Mouse (Mus musculus) heart, adult 11 months (tissue): ENCODE results near the gene Dnpep.

Experiments
- DNase-seq: peaks from one replicate; pipeline ENCODE4 v3.0.0; 2022

The Dnpep gene

DNA sequence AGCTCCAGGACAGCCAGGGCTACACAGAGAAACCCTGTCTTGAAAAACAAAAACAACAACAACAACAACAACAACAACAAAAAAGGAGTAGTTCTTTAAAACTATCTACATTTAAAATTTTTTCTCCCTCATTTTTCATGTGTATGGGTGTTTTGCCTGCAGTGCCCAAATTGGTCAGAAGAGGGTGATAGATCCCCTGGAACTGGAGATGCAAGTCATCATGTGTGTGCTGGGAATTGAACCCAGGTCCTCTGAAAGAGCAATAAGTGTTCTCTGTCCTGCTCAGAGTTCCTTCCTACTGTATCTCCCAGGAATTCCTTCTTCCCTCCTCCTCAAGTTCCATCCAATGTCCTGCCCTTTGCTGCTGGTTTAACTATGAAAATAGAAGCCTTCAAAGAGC, 9.7 kb upstream of the Dnpep start:
- no peak for DNase-seq

DNA sequence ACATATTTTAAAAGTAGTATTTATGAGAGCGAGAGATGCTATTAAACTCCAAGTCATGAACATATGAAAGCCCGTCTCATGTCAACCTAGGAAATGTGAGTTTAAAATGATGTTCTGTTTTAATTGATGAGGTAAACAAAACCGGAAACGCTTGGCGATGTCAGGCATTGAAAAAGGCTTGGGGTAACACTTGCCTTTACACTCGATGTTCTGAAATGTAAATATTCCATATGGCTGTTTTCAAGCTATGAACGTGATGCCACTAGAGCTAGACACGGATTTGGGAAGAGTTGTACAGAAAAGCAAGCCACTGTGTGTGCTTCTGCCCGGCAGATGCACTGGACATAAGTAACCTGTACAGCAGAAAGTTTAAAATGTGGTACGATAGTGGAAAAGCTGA, 1.4 kb upstream of the Dnpep start:
- DNase-seq = peak; percentile 83

DNA sequence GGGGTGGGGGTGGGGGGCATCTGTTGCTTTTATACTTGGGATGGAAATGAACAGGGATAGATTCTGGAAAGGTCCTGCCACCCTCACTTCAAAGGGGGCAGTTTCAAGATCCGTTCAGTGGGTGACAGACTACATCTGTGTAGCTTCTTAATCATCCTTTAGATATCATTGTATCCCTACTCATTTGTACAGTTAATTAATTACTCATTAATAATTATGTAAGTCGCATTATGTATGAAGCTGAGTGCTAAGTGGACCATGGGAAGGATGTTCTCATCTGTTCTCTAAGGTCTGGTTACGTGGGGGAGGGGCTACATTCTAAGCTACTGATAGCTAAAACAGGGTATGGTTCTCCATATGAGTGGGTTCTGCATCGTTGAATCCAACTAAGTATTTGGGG, 946 bp upstream of the Dnpep start:
- peak; percentile 85 for DNase-seq

DNA sequence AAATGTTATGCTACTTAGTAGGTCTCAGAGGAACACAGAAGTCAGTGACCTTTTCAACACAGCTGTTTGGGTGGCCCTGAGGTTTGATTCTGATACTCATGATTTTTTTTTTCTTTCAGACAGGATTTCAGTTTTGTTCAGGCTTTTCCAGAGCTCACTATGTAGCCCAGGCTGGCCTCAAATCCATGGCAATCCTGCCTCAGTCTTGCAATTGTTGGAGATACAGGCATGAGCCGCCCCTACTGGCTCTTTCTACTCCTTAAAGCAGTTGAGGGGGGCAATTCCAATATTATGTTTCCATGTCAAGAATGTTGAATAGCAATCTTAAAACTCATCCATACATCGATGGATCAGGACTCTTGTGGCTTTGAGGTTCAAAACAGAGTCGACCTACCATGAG, 511 bp upstream of the Dnpep start:
- DNase-seq = peak; percentile 90

DNA sequence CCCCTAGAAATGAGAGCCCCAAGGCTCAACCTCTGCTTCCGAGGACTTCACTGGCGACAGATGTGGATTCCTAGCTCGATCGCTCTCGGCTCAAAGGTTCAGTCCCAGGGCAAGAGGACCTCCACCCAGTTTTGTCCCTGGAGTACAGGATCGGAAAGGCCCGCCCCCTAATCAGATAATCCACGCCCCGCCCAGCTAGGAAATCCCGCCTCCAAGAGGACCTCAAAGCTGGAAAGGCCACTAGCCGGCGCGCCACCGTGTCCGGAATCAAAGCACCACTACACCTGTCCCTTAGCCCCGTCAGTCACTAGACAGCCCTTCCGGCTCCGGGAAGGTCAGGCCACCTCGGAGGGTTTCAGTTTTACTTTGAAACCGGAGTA, 939 bp downstream of the Dnpep start:
- peak; percentile 99 for DNase-seq

DNA sequence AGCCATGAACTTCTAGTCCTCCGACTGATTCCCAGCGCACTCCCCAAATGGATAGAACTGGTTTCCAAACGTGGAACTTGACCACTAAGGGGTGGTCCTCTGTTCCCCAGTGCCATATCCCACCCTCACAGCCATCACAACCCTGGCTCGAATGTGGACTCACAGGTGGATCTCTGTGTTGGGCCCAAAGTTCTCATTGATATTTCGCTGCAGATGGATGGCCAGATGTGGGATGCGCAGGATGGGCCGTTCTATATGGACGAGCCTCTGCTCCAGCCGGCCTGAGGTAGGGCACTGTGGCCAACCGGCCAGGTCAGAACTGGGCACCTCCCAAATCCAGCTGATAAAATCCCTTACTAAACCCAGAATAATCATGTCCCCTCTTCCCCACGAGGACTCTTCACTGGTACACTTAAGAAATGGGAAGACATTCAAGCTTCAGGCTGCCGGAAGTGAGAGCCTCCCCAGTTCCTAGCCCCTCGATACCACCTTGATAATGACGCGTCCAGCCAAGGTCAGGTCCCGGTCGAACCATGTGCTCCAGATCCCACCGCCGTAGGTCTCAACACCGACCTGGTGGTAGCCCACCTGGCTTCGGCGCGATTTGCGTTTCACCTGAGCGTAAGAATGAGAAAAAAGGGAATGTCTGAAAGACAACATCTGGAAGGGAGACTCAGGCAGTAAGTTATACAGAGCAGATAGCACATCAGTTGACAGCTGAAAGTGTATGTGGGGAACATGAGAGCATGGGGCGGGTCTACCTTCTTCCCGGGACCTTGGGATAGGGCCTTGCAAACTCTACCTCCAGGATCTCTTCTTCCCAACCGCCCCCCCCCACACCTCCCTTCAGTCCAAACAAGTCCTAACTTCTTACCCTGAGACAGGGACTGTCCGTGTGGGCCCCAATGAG, 2.1 kb downstream of the Dnpep start:
- DNase-seq = peak; percentile 95

DNA sequence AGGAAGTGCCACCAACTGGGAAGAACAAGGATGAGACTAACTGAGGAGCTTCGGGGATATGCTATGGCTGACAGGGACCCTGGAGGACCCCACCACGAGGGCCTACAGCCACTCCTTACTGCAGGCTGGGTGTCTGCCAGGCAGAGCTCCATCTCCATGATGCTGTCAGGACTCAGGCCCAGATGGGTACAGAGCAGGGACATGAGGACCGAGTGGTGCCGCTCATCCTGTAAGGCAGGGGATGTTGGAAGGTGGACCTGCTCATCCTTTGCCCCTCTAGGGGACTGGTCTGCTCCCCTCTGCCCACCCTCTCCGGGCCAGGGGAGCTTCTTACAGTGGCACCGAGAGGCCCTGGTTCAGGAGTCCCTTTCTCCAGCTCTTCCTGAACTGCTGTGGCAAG, 2.8 kb downstream of the Dnpep start:
- DNase-seq = peak; percentile 95

DNA sequence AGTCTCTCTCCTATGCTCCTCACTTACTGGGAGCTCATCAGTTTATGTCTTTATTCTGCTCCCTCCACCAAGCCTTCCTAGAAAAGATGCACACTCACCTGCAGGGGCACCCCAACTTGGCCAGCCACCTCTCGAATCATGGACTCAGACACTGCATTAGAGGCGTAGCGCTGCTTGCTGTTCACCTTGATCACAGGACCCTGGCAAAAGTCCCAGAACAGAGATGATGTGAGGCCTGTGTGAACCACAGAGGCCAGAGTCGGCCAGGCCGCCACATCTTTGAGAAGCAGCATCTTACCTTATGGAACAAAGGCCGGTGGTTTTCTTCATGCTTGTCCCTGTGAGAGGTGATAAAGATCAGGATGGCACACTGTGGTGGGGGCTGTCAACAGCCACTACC, 6.1 kb downstream of the Dnpep start:
- DNase-seq = peak; percentile 92

DNA sequence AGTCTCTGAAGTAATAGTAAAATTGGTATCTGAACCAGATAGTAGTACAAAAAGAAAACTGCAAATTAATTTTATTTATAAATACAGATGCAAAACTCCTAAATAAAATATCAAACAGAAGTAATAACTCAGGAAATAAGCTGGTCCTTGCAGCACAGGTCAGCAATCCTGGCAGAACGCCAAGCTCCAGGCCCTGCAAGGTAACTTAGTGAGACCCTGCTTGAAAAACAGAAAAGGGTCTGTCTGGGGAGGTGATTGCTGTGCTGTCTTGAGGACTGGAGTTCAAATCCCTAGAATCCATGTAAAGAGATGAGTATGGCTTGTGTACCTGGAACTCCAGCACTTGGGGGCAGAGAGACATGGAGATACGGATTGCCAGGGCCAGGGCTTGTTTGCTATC, 13.1 kb downstream of the Dnpep start:
- peak; percentile 72 for DNase-seq

DNA sequence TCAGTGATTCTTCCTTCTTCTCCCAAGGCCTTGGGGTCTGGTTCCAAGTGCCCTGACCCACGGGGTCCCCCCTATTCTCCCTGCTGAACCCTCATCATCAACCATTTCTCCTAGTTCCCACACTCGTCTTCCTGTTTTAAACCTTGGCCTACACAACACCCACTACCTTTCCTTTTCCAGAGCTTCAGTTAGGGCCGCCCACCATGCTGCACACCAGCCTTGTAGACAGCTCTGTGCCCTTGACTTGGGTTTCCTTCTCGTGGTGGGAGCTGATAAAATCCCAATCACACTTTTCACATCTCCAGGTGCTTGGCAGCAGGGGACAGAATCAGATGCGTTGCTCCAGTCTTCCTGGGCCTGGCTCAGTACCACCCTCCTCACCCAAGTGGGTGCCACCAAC, 23.5 kb downstream of the Dnpep start:
- DNase-seq = no peak

DNA sequence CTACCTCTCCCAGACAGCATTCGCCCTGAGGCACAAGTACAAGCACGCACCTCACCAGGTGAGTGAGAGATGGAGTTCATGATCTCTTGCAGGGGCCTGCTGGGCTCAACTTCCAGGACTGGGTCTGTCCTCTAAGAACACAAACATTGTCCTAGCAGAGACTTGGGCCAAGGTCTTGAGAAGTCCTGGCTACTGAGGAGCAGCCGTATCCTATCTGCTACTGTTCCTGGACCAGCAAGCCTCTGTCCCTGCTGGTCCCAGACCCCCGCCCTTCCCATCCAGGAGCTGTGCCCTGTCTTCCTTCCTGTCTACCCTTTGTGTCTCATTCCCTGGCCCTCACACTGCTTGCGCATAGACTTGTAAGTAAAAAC, 24.5 kb downstream of the Dnpep start:
- DNase-seq = peak; percentile 91

DNA sequence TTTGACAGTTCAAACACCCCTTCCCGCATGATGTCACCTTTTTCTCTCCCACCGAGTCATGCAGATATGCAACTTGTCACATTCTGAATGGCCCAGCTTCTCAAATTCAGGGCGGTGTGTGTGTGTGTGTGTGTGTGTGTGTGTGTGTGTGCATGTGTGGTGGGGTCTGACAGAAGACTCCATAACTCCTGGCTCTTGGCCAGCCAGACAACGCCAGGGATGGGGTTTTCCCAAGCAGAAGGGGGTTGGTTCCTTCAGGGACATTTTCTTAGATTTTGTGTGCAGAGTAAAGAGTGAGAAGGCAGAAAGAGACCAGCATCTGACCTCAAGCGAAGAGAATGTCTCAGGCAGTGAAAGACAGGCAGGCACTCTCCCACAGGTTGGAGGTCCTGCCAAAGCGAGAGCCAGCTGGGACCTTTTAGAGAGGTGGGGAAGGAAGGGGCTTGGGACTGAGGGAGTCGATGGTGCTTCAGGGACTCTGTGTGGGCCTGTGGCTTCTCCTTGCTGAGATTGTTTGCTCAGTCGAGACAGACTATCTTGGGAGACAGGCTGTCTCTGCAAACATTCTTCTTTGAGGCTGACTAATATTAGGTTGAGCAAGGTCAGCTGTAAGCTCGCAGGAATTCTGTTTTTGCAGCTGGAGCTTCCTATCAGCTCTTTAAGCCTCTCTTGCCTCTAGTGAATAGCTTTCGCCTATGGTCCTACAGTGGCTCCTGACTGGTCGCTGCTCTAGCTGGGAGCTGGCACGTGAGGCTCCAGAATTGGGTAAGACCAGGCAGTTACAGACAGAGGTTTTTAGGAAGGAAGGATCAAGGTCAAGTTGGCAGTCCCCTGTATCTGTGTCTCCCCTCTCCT, 25.1 kb downstream of the Dnpep start:
- DNase-seq = peak; percentile 94

DNA sequence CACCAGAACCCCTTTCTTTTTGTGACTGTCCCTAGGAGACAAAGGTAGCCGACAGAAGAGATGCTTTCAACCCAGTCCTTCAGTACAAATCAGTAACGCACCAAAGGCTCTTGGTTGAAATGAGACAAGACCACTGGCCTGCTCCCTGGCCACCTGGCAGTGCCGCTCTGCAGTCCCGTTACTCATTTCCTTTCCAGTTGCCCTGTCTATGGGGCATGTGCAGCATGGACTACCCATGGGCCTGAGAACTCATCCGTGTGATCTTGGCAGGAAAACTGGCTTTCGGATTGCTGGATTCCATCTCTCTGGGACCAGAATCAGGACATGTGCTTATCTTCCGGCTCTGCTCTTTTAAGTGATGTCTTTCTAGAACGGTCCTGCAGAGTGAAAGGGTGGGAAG, 26.5 kb downstream of the Dnpep start:
- DNase-seq = no peak

DNA sequence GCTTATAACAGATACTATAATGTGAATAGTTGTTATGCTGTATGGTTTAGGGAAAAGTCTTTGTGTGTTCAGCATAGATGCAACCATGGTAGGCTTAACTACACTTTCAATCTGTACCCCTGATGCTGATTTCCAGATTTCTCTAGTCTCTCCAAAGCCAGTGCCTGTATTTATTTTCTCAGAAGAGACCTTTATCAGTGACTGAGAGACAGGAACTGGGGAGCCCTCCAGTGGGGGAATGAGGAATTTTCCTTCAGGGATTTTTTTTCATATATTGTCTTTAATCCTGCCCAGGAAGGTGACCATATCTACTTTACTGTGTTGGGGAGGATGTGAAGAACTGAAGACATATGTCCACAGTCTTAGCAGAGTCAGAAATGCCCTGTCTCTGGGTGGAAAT, 27.2 kb downstream of the Dnpep start:
- DNase-seq = no peak

DNA sequence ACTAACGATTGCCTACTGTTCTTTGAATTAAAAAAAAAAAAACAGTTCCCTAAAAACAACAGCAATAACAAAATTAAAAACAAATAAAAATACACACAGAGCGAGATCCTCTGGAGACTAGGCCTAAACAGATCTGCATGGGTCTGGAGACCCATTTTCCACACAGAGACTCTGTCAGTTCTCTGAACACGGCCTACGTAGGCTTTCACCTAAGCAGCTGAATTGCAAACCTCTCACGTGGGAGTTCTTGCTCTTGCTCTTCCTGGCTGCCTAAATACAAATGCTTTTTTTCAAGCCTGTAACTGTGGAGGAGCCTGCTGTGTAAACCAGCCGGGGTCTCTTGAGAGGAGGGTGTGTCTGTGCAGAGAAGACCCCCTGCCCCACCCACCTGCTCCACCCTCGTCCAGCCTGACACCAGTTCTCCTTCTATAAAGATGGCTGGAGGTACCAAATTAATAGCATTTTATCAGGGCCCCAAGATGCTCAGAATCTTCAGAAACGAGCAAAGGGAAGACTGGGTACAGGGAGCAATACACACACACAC, 27.8 kb downstream of the Dnpep start:
- no peak for DNase-seq

DNA sequence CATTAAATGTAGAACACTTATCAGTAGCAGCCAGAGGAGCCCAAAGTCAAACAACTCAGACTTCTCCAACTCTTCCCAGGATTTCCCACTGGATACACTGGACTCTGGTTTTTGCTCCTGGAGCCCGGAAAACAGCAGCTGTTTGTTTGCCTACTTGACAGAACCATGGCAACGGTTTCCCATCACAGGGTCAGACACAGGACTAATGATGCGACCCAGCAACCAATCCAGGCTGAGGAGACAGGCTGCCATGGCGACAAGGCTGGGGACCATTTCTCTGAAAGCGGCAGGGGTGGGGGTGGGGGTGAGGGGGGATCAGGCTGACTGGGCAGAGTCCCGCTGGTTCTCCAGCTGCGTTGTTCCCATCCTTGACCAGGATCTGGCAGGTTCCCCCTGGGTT, 28.4 kb downstream of the Dnpep start:
- DNase-seq = peak; percentile 96

DNA sequence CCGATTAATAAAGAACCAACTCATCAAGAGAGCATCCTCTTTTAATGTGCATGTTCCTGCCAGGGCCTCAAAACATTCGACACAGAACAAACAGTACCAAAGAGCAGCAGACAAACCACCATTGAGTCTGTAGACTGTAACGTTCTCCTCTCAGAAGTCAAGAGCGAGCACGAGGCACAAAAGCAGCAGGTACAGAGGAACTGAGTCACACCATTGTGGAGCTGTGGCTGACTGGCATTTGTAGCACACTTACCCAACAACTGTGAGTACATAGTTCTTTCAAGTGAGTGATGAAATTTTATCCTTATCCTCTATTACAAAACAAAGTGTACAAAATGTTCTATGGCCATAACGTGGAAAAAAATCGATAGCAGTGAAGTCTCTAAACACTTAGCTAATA, 32.9 kb downstream of the Dnpep start:
- DNase-seq = no peak

DNA sequence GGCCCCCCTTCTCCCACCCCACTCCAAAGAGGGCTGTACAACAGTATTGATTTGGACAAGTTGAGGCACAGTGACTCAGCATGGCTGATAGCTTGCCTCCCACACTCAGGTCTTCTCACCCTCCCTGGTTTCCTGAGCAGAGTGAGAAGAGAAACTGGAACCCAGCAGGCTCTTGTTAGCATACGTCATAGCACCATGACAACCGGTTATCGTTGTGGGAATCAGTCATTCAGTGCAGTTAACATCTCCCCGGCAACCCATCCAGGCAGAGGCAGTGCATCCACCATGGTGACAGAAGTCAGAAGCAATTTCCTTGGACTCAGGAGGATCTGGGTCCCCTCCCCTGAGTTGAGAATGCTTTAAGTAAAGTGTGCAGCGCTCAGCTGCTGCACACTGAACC, 34.8 kb downstream of the Dnpep start:
- no peak for DNase-seq

DNA sequence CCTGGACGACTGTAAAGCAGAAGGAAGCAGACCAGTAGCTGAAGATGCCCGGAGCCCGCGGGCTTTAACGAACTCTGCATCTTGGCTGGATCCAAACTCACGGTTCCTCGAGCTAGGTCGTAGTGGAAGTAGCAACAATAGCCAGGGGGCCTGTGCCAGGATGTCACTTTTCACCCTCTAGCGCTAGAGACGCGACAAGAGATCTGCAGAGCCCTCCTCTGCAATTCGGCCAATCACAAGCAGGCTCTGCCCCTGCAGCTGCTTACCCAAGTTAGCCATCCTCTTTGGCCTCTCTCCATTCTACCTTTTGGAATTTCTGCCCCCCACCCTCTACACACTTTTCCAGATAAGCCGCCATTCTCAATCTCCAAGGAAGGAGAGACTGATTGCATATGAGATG, 39.6 kb downstream of the Dnpep start, which contains the start of gene Resp18:
Gene Resp18, minus strand, starts transcription at position 188 of the 400 bp plus-strand sequence.
- no peak for DNase-seq

DNA sequence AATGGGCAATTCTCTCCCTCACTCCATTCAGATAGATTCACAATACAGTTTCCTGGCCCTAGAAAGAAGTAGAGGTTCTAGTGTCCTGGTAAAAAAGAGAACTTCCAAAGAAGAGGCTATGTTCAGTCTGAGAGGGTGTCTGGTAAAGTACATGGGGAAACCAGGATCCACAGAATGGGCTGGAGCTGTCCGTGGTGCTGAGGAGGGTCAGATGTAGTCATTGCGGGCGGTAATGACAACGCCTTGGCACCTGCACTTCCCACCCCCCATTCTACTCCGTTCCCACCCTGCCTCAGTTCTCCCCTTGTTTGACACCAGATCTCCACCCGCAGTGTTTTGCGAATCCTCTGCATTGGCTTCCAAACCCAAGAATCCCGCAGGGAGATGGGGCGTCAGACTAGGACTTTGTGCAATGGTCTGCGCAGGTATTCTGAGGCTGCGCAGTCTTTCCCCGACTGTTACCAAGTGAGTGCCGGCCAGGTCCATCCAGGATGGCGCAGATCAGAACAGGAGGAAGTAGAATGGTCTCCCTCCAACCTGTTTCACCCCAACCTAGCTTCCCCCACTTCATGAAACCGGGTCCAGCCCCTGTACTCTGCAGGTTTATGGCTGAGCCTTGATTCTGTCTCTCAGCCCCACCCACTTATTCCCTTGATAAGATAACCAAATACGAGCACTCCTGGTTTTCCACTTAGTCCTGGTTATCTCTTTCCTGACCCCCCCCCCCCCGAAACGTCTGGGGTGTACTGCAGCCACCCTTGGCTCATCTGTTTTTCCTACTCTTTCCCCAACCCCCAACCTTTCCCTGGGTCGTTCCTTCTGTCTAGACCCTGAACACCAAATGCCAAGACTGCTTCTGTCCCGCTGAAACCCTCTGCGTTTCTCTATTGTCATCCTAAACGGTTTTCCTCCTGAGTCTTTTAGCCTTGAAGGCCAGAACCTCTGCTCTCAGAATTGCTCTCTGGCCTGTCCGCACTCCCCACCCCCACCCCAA, 40.3 kb downstream of the Dnpep start:
- no peak for DNase-seq

DNA sequence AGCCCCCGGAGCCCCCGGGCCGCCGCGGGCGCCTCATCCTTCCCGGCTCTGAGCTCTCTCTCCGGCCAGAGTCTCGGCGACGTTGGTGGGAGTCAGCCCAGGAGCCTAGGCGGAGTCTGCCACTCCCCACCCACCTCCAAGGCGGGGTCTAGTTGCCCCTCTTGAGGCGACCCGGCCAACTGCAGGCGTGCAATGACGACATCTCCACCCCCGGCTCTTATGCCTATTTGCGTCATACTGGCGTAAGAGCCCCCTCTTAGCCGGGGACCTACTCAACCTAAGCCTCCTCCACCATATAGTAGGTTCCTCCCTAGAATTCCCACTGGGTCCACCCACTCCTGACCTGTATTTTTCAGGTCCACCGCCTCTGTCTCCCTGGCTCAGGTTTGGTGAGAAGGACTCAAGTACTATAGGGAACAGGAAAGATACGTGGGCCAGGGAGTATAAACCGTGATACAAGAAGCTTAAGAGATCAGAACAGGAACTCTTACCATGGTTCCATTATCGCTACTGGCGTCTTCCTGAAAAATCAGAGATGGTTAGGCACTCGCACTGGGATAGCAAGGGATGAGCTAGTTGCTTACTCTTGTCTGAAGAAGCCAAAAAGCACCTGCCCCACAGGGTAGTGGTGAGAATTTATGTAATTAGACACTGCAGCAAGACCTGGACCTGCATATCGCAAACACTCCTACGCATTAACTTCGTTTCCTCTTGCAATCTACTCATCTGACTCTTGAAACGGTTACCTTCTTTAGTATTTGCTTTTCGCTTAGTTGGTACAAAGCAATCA, 53.5 kb downstream of the Dnpep start, which contains the start of gene Ptprn:
Gene Ptprn, minus strand, starts transcription at position 412 of the 790 bp plus-strand sequence.
- DNase-seq = no peak
